Mouse (Mus musculus): ENCODE results near the gene Gpr137.
"Not testable (repeated sequence)": the region's sequence is repeated elsewhere in the genome, so short reads cannot be mapped to it uniquely, and the experiment has no call there.

Gene Gpr137

GRCm38 (mm10) chr19:6905498-6906159 is 36.7 kb downstream of the Gpr137 start:
- no peak for DNase-seq (ENCODE audit: low spot score)

DNA sequence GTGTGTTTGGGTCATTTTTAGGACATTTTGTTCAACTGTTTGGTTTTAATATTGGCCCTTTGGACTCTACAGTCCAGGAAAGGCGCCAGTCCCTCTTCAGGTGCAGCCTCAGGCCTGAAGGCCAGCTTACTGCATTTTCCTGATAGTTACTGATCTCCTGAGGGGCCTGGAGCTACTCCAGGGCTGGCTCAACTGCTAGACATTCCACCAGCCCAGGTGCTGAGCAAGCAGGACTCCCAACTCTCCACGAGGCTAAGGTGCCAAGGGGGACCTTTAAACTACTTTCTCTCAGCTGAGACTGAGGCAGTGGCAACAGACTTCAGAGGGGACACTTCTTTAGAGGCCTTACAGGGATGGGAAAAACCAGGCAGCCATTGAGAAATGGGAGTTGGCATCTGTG is 37.4 kb downstream of the Gpr137 start:
- DNase-seq (ENCODE audit: low spot score), result no peak

DNA sequence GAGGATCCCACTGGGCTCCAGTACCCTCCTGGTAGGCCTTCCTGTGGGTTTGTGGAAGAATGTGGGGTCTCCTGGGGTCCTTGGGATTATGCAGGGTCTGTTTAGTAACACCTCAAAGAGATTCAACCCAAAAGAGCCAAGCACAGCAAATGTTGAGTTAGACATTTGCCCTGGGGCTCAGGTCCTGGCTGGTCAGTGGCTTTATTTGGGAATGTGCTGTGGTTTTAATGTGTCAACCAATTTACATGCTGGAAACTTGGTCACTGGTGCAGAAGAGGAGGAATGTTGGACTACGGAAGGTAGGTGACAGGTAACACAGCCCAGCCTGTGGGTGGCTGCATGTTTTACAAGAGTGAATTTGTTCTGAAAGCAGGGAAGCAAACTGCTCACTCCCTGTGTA is 39.2 kb downstream of the Gpr137 start:
- no peak for DNase-seq (ENCODE audit: low spot score)

DNA sequence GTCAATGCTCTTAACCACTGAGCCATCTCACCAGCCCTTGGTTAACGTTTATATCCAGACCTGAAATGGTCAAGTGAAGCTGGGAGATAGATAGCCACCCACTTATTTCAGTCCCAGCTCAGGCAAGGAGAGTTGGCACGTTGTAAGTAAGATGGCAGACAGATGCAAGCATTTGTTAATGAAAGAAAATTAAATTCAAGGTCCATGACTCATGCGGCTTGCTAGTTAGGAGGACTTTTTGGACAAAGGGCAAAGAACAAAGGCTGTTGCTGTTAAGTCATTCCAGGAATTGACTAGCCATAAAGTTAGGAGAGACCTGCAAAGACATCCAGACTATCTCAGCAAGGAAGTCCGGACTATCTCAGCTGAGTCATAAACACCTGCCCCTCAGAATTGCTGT is 42.6 kb downstream of the Gpr137 start:
- no peak for DNase-seq (ENCODE audit: low spot score)

DNA sequence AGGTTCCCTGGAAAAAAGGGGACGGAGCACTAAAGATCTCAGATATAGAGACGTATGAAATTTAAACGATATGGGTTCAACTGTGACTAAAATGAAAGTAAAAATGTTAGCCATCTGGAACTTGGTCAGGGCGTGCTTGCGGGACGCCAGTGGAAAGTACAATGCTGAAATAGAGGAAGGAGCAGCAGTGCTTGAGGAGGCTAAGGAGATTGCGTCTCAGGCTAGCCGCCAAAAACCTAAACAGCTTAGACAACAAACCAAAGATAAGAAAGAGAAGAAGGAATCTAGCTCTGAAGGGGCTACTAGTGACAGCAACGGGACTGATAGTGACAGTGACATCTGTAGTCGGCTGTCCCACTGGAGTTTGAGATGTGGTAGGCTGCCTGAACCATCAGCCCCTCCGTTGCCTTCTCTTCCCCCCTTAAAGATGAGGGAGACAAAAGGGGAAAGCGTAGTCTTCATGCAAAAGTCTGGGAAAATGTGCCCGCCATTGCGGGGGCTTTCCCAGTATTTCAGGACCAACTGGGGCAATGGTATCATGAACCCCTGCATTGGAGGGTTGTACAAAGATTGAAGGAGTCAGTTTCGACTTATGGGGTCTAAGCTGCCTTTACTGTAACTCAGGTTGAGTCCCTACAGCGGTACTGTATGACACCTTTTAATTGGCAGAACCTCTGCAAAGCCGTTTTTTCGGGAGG is 46.5 kb downstream of the Gpr137 start:
- not testable (repeated sequence) for DNase-seq (ENCODE audit: low spot score)

GRCm38 (mm10) chr19:6893731-6894451 is 48.4 kb downstream of the Gpr137 start:
- no peak for DNase-seq (ENCODE audit: low spot score)

DNA sequence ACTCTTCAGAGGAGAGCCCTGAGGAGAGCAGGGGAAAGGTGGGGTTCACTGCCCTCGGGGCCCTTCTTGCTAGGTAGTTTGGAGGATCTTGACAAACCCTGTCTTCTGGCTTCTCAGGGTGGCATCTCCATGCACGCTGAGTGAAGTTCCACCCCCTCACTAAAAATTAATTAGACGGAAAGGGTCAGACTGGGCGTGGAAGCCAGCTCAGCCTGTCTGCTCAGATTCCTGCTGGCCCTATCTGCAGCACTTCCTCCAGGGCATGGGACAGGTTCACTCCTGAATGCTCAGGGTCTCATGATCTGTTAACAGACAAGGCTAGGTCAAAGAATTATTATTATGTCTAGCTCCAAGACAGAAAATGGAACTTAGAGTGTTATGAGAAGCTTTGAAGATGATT is 49.8 kb downstream of the Gpr137 start:
- no peak for DNase-seq (ENCODE audit: low spot score)
